Mouse (Mus musculus): Measurements from ENCODE around the gene Tmem203. TPM values are rescaled to one million over a fixed set of nuclear protein-coding genes. Genes with fewer than 3 reads are reported as not detected.

Tmem203 gene
- polyA plus RNA-seq, 1 experiment from 2014 or later, result 13.6 TPM

GRCm38 (mm10) chr2:25238106-25238505 lies 17.1 kb upstream of the Tmem203 start:
- Histone ChIP-seq H3K9ac (ENCODE audit: low read length) (no peak overlapping the region; the same call in 1 of the 2 replicates), H3K27me3 (ENCODE audit: control insufficient read depth, insufficient read depth, low read length) (peaks cover 6% of the 10 kb centered on the region; the same call in 1 of the 2 replicates), H3K4me2 (ENCODE audit: low read depth, low read length, severe bottlenecking) (no peak overlapping the region), H3K4me1 (replicated peaks; ENCODE audit: control insufficient read depth, insufficient read depth, low read length) (no peaks in the 10 kb centered on the region; the same call in 1 of the 2 replicates), H3K36me3 (ENCODE audit: control insufficient read depth, insufficient read depth, low read length) (no peaks in the 10 kb centered on the region), H3K9me3 (ENCODE audit: control insufficient read depth, low read length) (no peaks in the 10 kb centered on the region), H3K4me3 (ENCODE audit: low read depth, low read length) (no peak overlapping the region), H3K27ac (ENCODE audit: low read depth, low read length) (no peak overlapping the region)
- ATAC-seq (replicated peaks; ENCODE audit: low FRiP score) (no peak), DNase-seq (ENCODE audit: low spot score) (no peak)

GRCm38 (mm10) chr2:25239766-25240165 lies 15.5 kb upstream of the Tmem203 start:
- WGBS, result 85% methylated on average over 3 of the region's 3 CpGs

GRCm38 (mm10) chr2:25240310-25240709 lies 14.9 kb upstream of the Tmem203 start:
- Histone ChIP-seq H3K4me3 (ENCODE audit: low read depth, low read length) (no peak overlapping the region), H3K9ac (ENCODE audit: low read length) (0 out of 2 replicates have a peak overlapping the region, but pooled peaks have one; percentile 43), H3K27me3 (ENCODE audit: control insufficient read depth, insufficient read depth, low read length) (peaks cover 6% of the 10 kb centered on the region; the same call in 1 of the 2 replicates), H3K27ac (ENCODE audit: low read depth, low read length) (no peak overlapping the region), H3K4me2 (ENCODE audit: low read depth, low read length, severe bottlenecking) (peak overlapping the region; percentile 97), H3K4me1 (replicated peaks; ENCODE audit: control insufficient read depth, insufficient read depth, low read length) (no peaks in the 10 kb centered on the region; the same call in 1 of the 2 replicates), H3K9me3 (ENCODE audit: control insufficient read depth, low read length) (no peaks in the 10 kb centered on the region), H3K36me3 (ENCODE audit: control insufficient read depth, insufficient read depth, low read length) (no peaks in the 10 kb centered on the region)
- WGBS, result 49% methylated on average over 8 of the region's 8 CpGs
- ATAC-seq (replicated peaks; ENCODE audit: low FRiP score) (peak; percentile 10), DNase-seq (ENCODE audit: low spot score) (no peak)

More at GRCm38 (mm10) chr2:25239766-25240165, 15.5 kb upstream of the Tmem203 start:
- Histone ChIP-seq H3K36me3 (ENCODE audit: control insufficient read depth, insufficient read depth, low read length) (no peaks in the 10 kb centered on the region), H3K27me3 (ENCODE audit: control insufficient read depth, insufficient read depth, low read length) (peaks cover 6% of the 10 kb centered on the region; the same call in 1 of the 2 replicates), H3K4me2 (ENCODE audit: low read depth, low read length, severe bottlenecking) (no peak overlapping the region), H3K4me3 (ENCODE audit: low read depth, low read length) (no peak overlapping the region), H3K9me3 (ENCODE audit: control insufficient read depth, low read length) (no peaks in the 10 kb centered on the region), H3K9ac (ENCODE audit: low read length) (no peak overlapping the region), H3K27ac (ENCODE audit: low read depth, low read length) (no peak overlapping the region), H3K4me1 (replicated peaks; ENCODE audit: control insufficient read depth, insufficient read depth, low read length) (no peaks in the 10 kb centered on the region; the same call in 1 of the 2 replicates)
- DNase-seq (ENCODE audit: low spot score), result no peak
- no peak for ATAC-seq (replicated peaks; ENCODE audit: low FRiP score)

- WGBS, result 1% methylated on average over 29 of the region's 29 CpGs
- H3K9ac ChIP-seq (ENCODE audit: low read length), result peak overlapping the region; percentile 43; the same call in 1 of the 2 replicates
- H3K4me2 ChIP-seq (ENCODE audit: low read depth, low read length, severe bottlenecking), result peak overlapping the region; percentile 97
- no peaks in the 10 kb centered on the region; the same call in 1 of the 2 replicates for H3K4me1 ChIP-seq (replicated peaks; ENCODE audit: control insufficient read depth, insufficient read depth, low read length)
- no peaks in the 10 kb centered on the region for H3K36me3 ChIP-seq (ENCODE audit: control insufficient read depth, insufficient read depth, low read length)
- H3K4me3 ChIP-seq (ENCODE audit: low read depth, low read length), result peak overlapping the region; percentile 28
- DNase-seq (ENCODE audit: low spot score) (peak; percentile 82), ATAC-seq (replicated peaks; ENCODE audit: low FRiP score) (peak; percentile 72)
- no peaks in the 10 kb centered on the region for H3K9me3 ChIP-seq (ENCODE audit: control insufficient read depth, low read length)
- H3K27ac ChIP-seq (ENCODE audit: low read depth, low read length), result no peak overlapping the region
- H3K27me3 ChIP-seq (ENCODE audit: control insufficient read depth, insufficient read depth, low read length), result peaks cover 6% of the 10 kb centered on the region; the same call in 1 of the 2 replicates
Measured at GRCm38 (mm10) chr2:25240723-25241437, 14.4 kb upstream of the Tmem203 start.

GRCm38 (mm10) chr2:25241438-25241775 lies 13.8 kb upstream of the Tmem203 start:
- Histone ChIP-seq H3K4me2 (ENCODE audit: low read depth, low read length, severe bottlenecking) (peak overlapping the region; percentile 97), H3K9ac (ENCODE audit: low read length) (no peak overlapping the region), H3K4me1 (replicated peaks; ENCODE audit: control insufficient read depth, insufficient read depth, low read length) (no peaks in the 10 kb centered on the region; the same call in 1 of the 2 replicates), H3K27me3 (ENCODE audit: control insufficient read depth, insufficient read depth, low read length) (peaks cover 6% of the 10 kb centered on the region; the same call in 1 of the 2 replicates), H3K36me3 (ENCODE audit: control insufficient read depth, insufficient read depth, low read length) (no peaks in the 10 kb centered on the region), H3K9me3 (ENCODE audit: control insufficient read depth, low read length) (no peaks in the 10 kb centered on the region), H3K27ac (ENCODE audit: low read depth, low read length) (no peak overlapping the region), H3K4me3 (ENCODE audit: low read depth, low read length) (peak overlapping the region; percentile 63)
- DNase-seq (ENCODE audit: low spot score), result no peak
- peak; percentile 43 for ATAC-seq (replicated peaks; ENCODE audit: low FRiP score)
- WGBS, result 14% methylated on average over 6 of the region's 6 CpGs

- Histone ChIP-seq H3K4me3 (ENCODE audit: low read depth, low read length) (peak within 1 kb of the TSS; percentile 63), H3K27ac (ENCODE audit: low read depth, low read length) (no peak within 1 kb of the TSS), H3K4me2 (ENCODE audit: low read depth, low read length, severe bottlenecking) (peak within 1 kb of the TSS; percentile 97), H3K9ac (ENCODE audit: low read length) (peak within 1 kb of the TSS; percentile 75), H3K27me3 (ENCODE audit: control insufficient read depth, insufficient read depth, low read length) (peaks cover 6% of the 10 kb centered on the region; the same call in 1 of the 2 replicates), H3K36me3 (ENCODE audit: control insufficient read depth, insufficient read depth, low read length) (no peaks in the 10 kb centered on the region), H3K4me1 (replicated peaks; ENCODE audit: control insufficient read depth, insufficient read depth, low read length) (no peaks in the 10 kb centered on the region; the same call in 1 of the 2 replicates), H3K9me3 (ENCODE audit: control insufficient read depth, low read length) (no peaks in the 10 kb centered on the region)
- WGBS, result under 1% methylated on average over 46 of the region's 59 CpGs
- DNase-seq (ENCODE audit: low spot score) (peak; percentile 67), ATAC-seq (replicated peaks; ENCODE audit: low FRiP score) (peak; percentile 53; the same call in 1 of the 2 replicates)
Measured at GRCm38 (mm10) chr2:25242101-25242506, 13.1 kb upstream of the Tmem203 start, which contains the start of the genes Rnf208 and Cysrt1. Gene Rnf208 (plus strand): TSS chr2:25242255. Gene Cysrt1 (minus strand): TSS chr2:25242452.

GRCm38 (mm10) chr2:25243342-25243741 lies 11.9 kb upstream of the Tmem203 start:
- DNase-seq (ENCODE audit: low spot score), result no peak
- Histone ChIP-seq H3K27ac (ENCODE audit: low read depth, low read length) (no peak overlapping the region), H3K27me3 (ENCODE audit: control insufficient read depth, insufficient read depth, low read length) (peaks cover 6% of the 10 kb centered on the region; the same call in 1 of the 2 replicates), H3K4me3 (ENCODE audit: low read depth, low read length) (no peak overlapping the region; the same call in 1 of the 2 replicates), H3K9me3 (ENCODE audit: control insufficient read depth, low read length) (no peaks in the 10 kb centered on the region), H3K36me3 (ENCODE audit: control insufficient read depth, insufficient read depth, low read length) (no peaks in the 10 kb centered on the region; the same call in 1 of the 2 replicates), H3K4me1 (replicated peaks; ENCODE audit: control insufficient read depth, insufficient read depth, low read length) (no peaks in the 10 kb centered on the region; the same call in 1 of the 2 replicates), H3K9ac (ENCODE audit: low read length) (no peak overlapping the region), H3K4me2 (ENCODE audit: low read depth, low read length, severe bottlenecking) (0 out of 2 replicates have a peak overlapping the region, but pooled peaks have one; percentile 97)
- ATAC-seq (replicated peaks; ENCODE audit: low FRiP score), result no peak
- 77% methylated on average over 8 of the region's 8 CpGs for WGBS

GRCm38 (mm10) chr2:25244144-25244543 lies 11.1 kb upstream of the Tmem203 start:
- WGBS, result 94% methylated on average over 4 of the region's 4 CpGs
- no peak overlapping the region for H3K27ac ChIP-seq (ENCODE audit: low read depth, low read length)
- no peaks in the 10 kb centered on the region for H3K9me3 ChIP-seq (ENCODE audit: control insufficient read depth, low read length)
- DNase-seq (ENCODE audit: low spot score) (no peak), ATAC-seq (replicated peaks; ENCODE audit: low FRiP score) (no peak)
- H3K4me3 ChIP-seq (ENCODE audit: low read depth, low read length), result no peak overlapping the region
- no peaks in the 10 kb centered on the region; the same call in 1 of the 2 replicates for H3K4me1 ChIP-seq (replicated peaks; ENCODE audit: control insufficient read depth, insufficient read depth, low read length)
- H3K9ac ChIP-seq (ENCODE audit: low read length), result no peak overlapping the region
- H3K27me3 ChIP-seq (ENCODE audit: control insufficient read depth, insufficient read depth, low read length), result peaks cover 6% of the 10 kb centered on the region; the same call in 1 of the 2 replicates
- H3K4me2 ChIP-seq (ENCODE audit: low read depth, low read length, severe bottlenecking), result no peak overlapping the region
- H3K36me3 ChIP-seq (ENCODE audit: control insufficient read depth, insufficient read depth, low read length), result no peaks in the 10 kb centered on the region; the same call in 1 of the 2 replicates
